Mouse (Mus musculus): ENCODE data around the gene Pitpnb. TPM values are rescaled to one million over a fixed set of nuclear protein-coding genes. Genes with fewer than 3 reads are reported as not detected.

The Pitpnb gene
- polyA plus RNA-seq (2014; fragmentation: Nextera tagmentation; extraction: Ambion mirVana): 109 and 113 TPM in 2 replicates

GRCm38 (mm10) chr5:111330417-111331098, at the start of gene Pitpnb:
Gene Pitpnb, plus strand, starts transcription at chr5:111330763.
- H3K4me3 ChIP-seq (ENCODE audit: low read depth, low read length): peak within 1 kb of the TSS; percentile 94
- H3K9ac ChIP-seq (replicated peaks; ENCODE audit: low read depth, low read length): peak within 1 kb of the TSS; percentile 96
- H3K36me3 ChIP-seq (ENCODE audit: control insufficient read depth, insufficient read depth, low read length): no peaks in the 10 kb centered on the region
- no peaks in the 10 kb centered on the region; the same call in 1 of the 2 replicates for H3K27me3 ChIP-seq (ENCODE audit: control insufficient read depth, insufficient read depth, low read length)
- H3K4me2 ChIP-seq (ENCODE audit: low read depth, low read length): peak within 1 kb of the TSS; percentile 78
- H3K9me3 ChIP-seq (ENCODE audit: control insufficient read depth, low read length): no peaks in the 10 kb centered on the region
- peak; percentile 99 for ATAC-seq (ENCODE audit: low read depth)
- peaks cover 8% of the 10 kb centered on the region for H3K4me1 ChIP-seq (ENCODE audit: control insufficient read depth, insufficient read depth, low read length)
- peak within 1 kb of the TSS; percentile 85 for H3K27ac ChIP-seq (ENCODE audit: low read depth, low read length)
- under 1% methylated on average over 63 of the region's 78 CpGs for WGBS

GRCm38 (mm10) chr5:111284420-111285175, 46.0 kb upstream of the Pitpnb start:
- Histone ChIP-seq H3K4me3 (ENCODE audit: low read depth, low read length) (no peak overlapping the region), H3K27ac (ENCODE audit: low read depth, low read length) (no peak overlapping the region), H3K9ac (replicated peaks; ENCODE audit: low read depth, low read length) (no peak overlapping the region), H3K36me3 (ENCODE audit: control insufficient read depth, insufficient read depth, low read length) (peaks cover 50% of the 10 kb centered on the region), H3K4me2 (ENCODE audit: low read depth, low read length) (no peak overlapping the region), H3K4me1 (ENCODE audit: control insufficient read depth, insufficient read depth, low read length) (no peaks in the 10 kb centered on the region), H3K27me3 (ENCODE audit: control insufficient read depth, insufficient read depth, low read length) (no peaks in the 10 kb centered on the region), H3K9me3 (ENCODE audit: control insufficient read depth, low read length) (no peaks in the 10 kb centered on the region)
- 85% methylated on average over 19 of the region's 19 CpGs for WGBS
- ATAC-seq (ENCODE audit: low read depth): no peak

GRCm38 (mm10) chr5:111287571-111287970, 43.0 kb upstream of the Pitpnb start:
- peaks cover 31% of the 10 kb centered on the region for H3K36me3 ChIP-seq (ENCODE audit: control insufficient read depth, insufficient read depth, low read length)

GRCm38 (mm10) chr5:111288486-111288885, 42.1 kb upstream of the Pitpnb start:
- no peaks in the 10 kb centered on the region for H3K27me3 ChIP-seq (ENCODE audit: control insufficient read depth, insufficient read depth, low read length)
- H3K27ac ChIP-seq (ENCODE audit: low read depth, low read length): no peak overlapping the region
- H3K36me3 ChIP-seq (ENCODE audit: control insufficient read depth, insufficient read depth, low read length): peaks cover 23% of the 10 kb centered on the region
- H3K9ac ChIP-seq (replicated peaks; ENCODE audit: low read depth, low read length): no peak overlapping the region
- H3K4me1 ChIP-seq (ENCODE audit: control insufficient read depth, insufficient read depth, low read length): no peaks in the 10 kb centered on the region
- H3K4me2 ChIP-seq (ENCODE audit: low read depth, low read length): no peak overlapping the region
- no peak for ATAC-seq (ENCODE audit: low read depth)
- H3K9me3 ChIP-seq (ENCODE audit: control insufficient read depth, low read length): no peaks in the 10 kb centered on the region
- no peak overlapping the region for H3K4me3 ChIP-seq (ENCODE audit: low read depth, low read length)
- 92% methylated on average over 11 of the region's 11 CpGs for WGBS

More at GRCm38 (mm10) chr5:111287571-111287970, 43.0 kb upstream of the Pitpnb start:
- Histone ChIP-seq H3K27ac (ENCODE audit: low read depth, low read length) (no peak overlapping the region), H3K9me3 (ENCODE audit: control insufficient read depth, low read length) (no peaks in the 10 kb centered on the region), H3K9ac (replicated peaks; ENCODE audit: low read depth, low read length) (no peak overlapping the region), H3K4me1 (ENCODE audit: control insufficient read depth, insufficient read depth, low read length) (no peaks in the 10 kb centered on the region), H3K4me2 (ENCODE audit: low read depth, low read length) (no peak overlapping the region), H3K4me3 (ENCODE audit: low read depth, low read length) (no peak overlapping the region), H3K27me3 (ENCODE audit: control insufficient read depth, insufficient read depth, low read length) (no peaks in the 10 kb centered on the region)
- no peak for ATAC-seq (ENCODE audit: low read depth)
- 63% methylated on average over 5 of the region's 5 CpGs for WGBS

- no peak for ATAC-seq (ENCODE audit: low read depth)
- no peak overlapping the region for H3K4me3 ChIP-seq (ENCODE audit: low read depth, low read length)
- H3K9ac ChIP-seq (replicated peaks; ENCODE audit: low read depth, low read length): no peak overlapping the region
- 68% methylated on average over 11 of the region's 11 CpGs for WGBS
- H3K27me3 ChIP-seq (ENCODE audit: control insufficient read depth, insufficient read depth, low read length): no peaks in the 10 kb centered on the region
- H3K9me3 ChIP-seq (ENCODE audit: control insufficient read depth, low read length): no peaks in the 10 kb centered on the region
- H3K4me2 ChIP-seq (ENCODE audit: low read depth, low read length): no peak overlapping the region
- H3K4me1 ChIP-seq (ENCODE audit: control insufficient read depth, insufficient read depth, low read length): no peaks in the 10 kb centered on the region
- H3K27ac ChIP-seq (ENCODE audit: low read depth, low read length): no peak overlapping the region
- peaks cover 19% of the 10 kb centered on the region for H3K36me3 ChIP-seq (ENCODE audit: control insufficient read depth, insufficient read depth, low read length)
Observed at GRCm38 (mm10) chr5:111290071-111290470, 40.5 kb upstream of the Pitpnb start.

GRCm38 (mm10) chr5:111291639-111292038, 38.9 kb upstream of the Pitpnb start:
- no peaks in the 10 kb centered on the region for H3K27me3 ChIP-seq (ENCODE audit: control insufficient read depth, insufficient read depth, low read length)
- no peak overlapping the region for H3K9ac ChIP-seq (replicated peaks; ENCODE audit: low read depth, low read length)
- no peaks in the 10 kb centered on the region for H3K4me1 ChIP-seq (ENCODE audit: control insufficient read depth, insufficient read depth, low read length)
- ATAC-seq (ENCODE audit: low read depth): peak; percentile 65; the same call in 1 of the 2 replicates
- no peak overlapping the region for H3K27ac ChIP-seq (ENCODE audit: low read depth, low read length)
- H3K4me2 ChIP-seq (ENCODE audit: low read depth, low read length): no peak overlapping the region
- 56% methylated on average over 10 of the region's 10 CpGs for WGBS
- peaks cover 3% of the 10 kb centered on the region; the same call in 1 of the 2 replicates for H3K36me3 ChIP-seq (ENCODE audit: control insufficient read depth, insufficient read depth, low read length)
- no peak overlapping the region for H3K4me3 ChIP-seq (ENCODE audit: low read depth, low read length)
- no peaks in the 10 kb centered on the region for H3K9me3 ChIP-seq (ENCODE audit: control insufficient read depth, low read length)

- ATAC-seq (ENCODE audit: low read depth): no peak
- no peak overlapping the region for H3K4me2 ChIP-seq (ENCODE audit: low read depth, low read length)
- no peaks in the 10 kb centered on the region for H3K36me3 ChIP-seq (ENCODE audit: control insufficient read depth, insufficient read depth, low read length)
- H3K27ac ChIP-seq (ENCODE audit: low read depth, low read length): no peak overlapping the region
- no peak overlapping the region for H3K9ac ChIP-seq (replicated peaks; ENCODE audit: low read depth, low read length)
- no peaks in the 10 kb centered on the region for H3K9me3 ChIP-seq (ENCODE audit: control insufficient read depth, low read length)
- no peak overlapping the region for H3K4me3 ChIP-seq (ENCODE audit: low read depth, low read length)
- no peaks in the 10 kb centered on the region for H3K4me1 ChIP-seq (ENCODE audit: control insufficient read depth, insufficient read depth, low read length)
- WGBS: 81% methylated on average over 5 of the region's 5 CpGs
- no peaks in the 10 kb centered on the region for H3K27me3 ChIP-seq (ENCODE audit: control insufficient read depth, insufficient read depth, low read length)
Observed at GRCm38 (mm10) chr5:111297801-111298200, 32.8 kb upstream of the Pitpnb start.

DNA sequence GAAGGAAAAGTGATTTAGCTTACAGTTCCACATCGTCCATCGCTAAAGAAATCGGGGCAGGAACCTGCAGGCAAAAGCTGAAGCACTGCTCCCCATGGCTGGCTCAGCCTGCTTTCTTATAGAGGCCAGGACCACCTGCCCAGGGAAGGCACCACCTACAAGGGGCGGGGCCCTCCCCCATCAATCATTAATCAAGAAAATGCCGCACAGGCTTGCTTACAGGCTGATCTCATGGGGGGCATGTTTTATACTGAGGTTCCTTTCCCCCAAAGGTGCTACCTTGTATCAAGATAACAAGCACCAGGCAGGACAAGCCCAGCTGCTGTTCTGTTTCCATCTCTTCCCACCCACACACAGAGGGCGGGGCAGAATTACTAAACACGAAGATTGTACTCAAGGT, 31.9 kb upstream of the Pitpnb start:
- Histone ChIP-seq H3K27me3 (ENCODE audit: control insufficient read depth, insufficient read depth, low read length) (no peaks in the 10 kb centered on the region), H3K4me2 (ENCODE audit: low read depth, low read length) (no peak overlapping the region), H3K27ac (ENCODE audit: low read depth, low read length) (no peak overlapping the region), H3K36me3 (ENCODE audit: control insufficient read depth, insufficient read depth, low read length) (no peaks in the 10 kb centered on the region), H3K9ac (replicated peaks; ENCODE audit: low read depth, low read length) (no peak overlapping the region), H3K9me3 (ENCODE audit: control insufficient read depth, low read length) (no peaks in the 10 kb centered on the region), H3K4me1 (ENCODE audit: control insufficient read depth, insufficient read depth, low read length) (no peaks in the 10 kb centered on the region), H3K4me3 (ENCODE audit: low read depth, low read length) (no peak overlapping the region)
- no peak for ATAC-seq (ENCODE audit: low read depth)
- WGBS: 50% methylated on average over 7 of the region's 7 CpGs

DNA sequence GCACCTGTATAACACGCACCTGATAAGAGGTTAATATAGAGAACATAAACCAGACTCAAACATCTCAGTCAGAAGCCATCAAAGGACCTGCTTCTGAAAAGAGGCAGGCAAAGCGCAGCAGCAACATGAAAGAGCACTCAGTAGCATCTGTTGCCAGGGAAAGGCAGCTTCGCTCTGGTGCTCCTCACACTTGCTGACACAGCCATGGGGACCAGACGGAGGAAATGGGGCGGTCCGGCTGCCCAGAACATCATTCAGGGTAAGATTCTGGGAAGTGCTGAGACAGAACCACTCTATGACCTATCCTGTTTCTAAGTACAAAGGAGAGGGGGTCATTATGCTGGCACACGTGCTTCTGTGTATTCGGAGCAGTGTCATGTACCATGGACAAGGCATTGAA, 29.8 kb upstream of the Pitpnb start:
- peak; percentile 31; the same call in 1 of the 2 replicates for ATAC-seq (ENCODE audit: low read depth)
- H3K4me2 ChIP-seq (ENCODE audit: low read depth, low read length): no peak overlapping the region
- H3K9me3 ChIP-seq (ENCODE audit: control insufficient read depth, low read length): no peaks in the 10 kb centered on the region
- H3K9ac ChIP-seq (replicated peaks; ENCODE audit: low read depth, low read length): no peak overlapping the region
- no peak overlapping the region for H3K27ac ChIP-seq (ENCODE audit: low read depth, low read length)
- 45% methylated on average over 8 of the region's 8 CpGs for WGBS
- H3K4me3 ChIP-seq (ENCODE audit: low read depth, low read length): no peak overlapping the region
- H3K36me3 ChIP-seq (ENCODE audit: control insufficient read depth, insufficient read depth, low read length): no peaks in the 10 kb centered on the region
- no peaks in the 10 kb centered on the region for H3K27me3 ChIP-seq (ENCODE audit: control insufficient read depth, insufficient read depth, low read length)
- H3K4me1 ChIP-seq (ENCODE audit: control insufficient read depth, insufficient read depth, low read length): no peaks in the 10 kb centered on the region
